Mouse (Mus musculus): ENCODE data around the gene I830077J02Rik. TPM values are rescaled to one million over a fixed set of nuclear protein-coding genes. Genes with fewer than 3 reads are reported as not detected.

Gene I830077J02Rik
- polyA plus RNA-seq, 1 experiment from 2014 or later = 2.9 TPM

- Histone ChIP-seq H3K4me1 (ENCODE audit: control insufficient read depth, low read depth, low read length) (peaks cover 6% of the 10 kb centered on the region), H3K36me3 (ENCODE audit: control insufficient read depth, insufficient read depth) (no peaks in the 10 kb centered on the region), H3K4me3 (ENCODE audit: low read depth, low read length) (no peak overlapping the region), H3K27me3 (ENCODE audit: control insufficient read depth, insufficient read depth, low read depth, low read length) (no peaks in the 10 kb centered on the region), H3K9ac (ENCODE audit: low read depth, low read length) (no peak overlapping the region), H3K27ac (ENCODE audit: low read length) (peak overlapping the region; percentile 3; the same call in 1 of the 2 replicates), H3K9me3 (replicated peaks; ENCODE audit: control insufficient read depth, low read length) (no peaks in the 10 kb centered on the region), H3K4me2 (ENCODE audit: low read depth, low read length) (no peak overlapping the region)
- 27% methylated on average over 3 of the region's 3 CpGs for WGBS (ENCODE audit: insufficient replicate concordance)
- ATAC-seq (ENCODE audit: low read depth) = peak; percentile 41; the same call in 1 of the 2 replicates
Measured at GRCm38 (mm10) chr3:105900716-105901115, 31.7 kb downstream of the I830077J02Rik start.

- H3K4me3 ChIP-seq (ENCODE audit: low read depth, low read length) = no peak overlapping the region
- no peak for ATAC-seq (ENCODE audit: low read depth)
- peaks cover 6% of the 10 kb centered on the region for H3K4me1 ChIP-seq (ENCODE audit: control insufficient read depth, low read depth, low read length)
- H3K9me3 ChIP-seq (replicated peaks; ENCODE audit: control insufficient read depth, low read length) = no peaks in the 10 kb centered on the region
- no peaks in the 10 kb centered on the region for H3K36me3 ChIP-seq (ENCODE audit: control insufficient read depth, insufficient read depth)
- no peaks in the 10 kb centered on the region for H3K27me3 ChIP-seq (ENCODE audit: control insufficient read depth, insufficient read depth, low read depth, low read length)
- no peak overlapping the region for H3K9ac ChIP-seq (ENCODE audit: low read depth, low read length)
- H3K27ac ChIP-seq (ENCODE audit: low read length) = peak overlapping the region; percentile 7; the same call in 1 of the 2 replicates
- 56% methylated on average over 6 of the region's 6 CpGs for WGBS (ENCODE audit: insufficient replicate concordance)
- H3K4me2 ChIP-seq (ENCODE audit: low read depth, low read length) = no peak overlapping the region
Measured at GRCm38 (mm10) chr3:105900266-105900665, 32.2 kb downstream of the I830077J02Rik start.

- H3K27me3 ChIP-seq (ENCODE audit: control insufficient read depth, insufficient read depth, low read depth, low read length) = no peaks in the 10 kb centered on the region
- WGBS (ENCODE audit: insufficient replicate concordance) = 30% methylated on average over 8 of the region's 8 CpGs
- no peak overlapping the region for H3K4me2 ChIP-seq (ENCODE audit: low read depth, low read length)
- no peaks in the 10 kb centered on the region for H3K9me3 ChIP-seq (replicated peaks; ENCODE audit: control insufficient read depth, low read length)
- ATAC-seq (ENCODE audit: low read depth) = peak; percentile 46; the same call in 1 of the 2 replicates
- H3K4me3 ChIP-seq (ENCODE audit: low read depth, low read length) = no peak overlapping the region
- peaks cover 10% of the 10 kb centered on the region for H3K4me1 ChIP-seq (ENCODE audit: control insufficient read depth, low read depth, low read length)
- H3K9ac ChIP-seq (ENCODE audit: low read depth, low read length) = no peak overlapping the region
- no peaks in the 10 kb centered on the region for H3K36me3 ChIP-seq (ENCODE audit: control insufficient read depth, insufficient read depth)
- H3K27ac ChIP-seq (ENCODE audit: low read length) = no peak overlapping the region
Measured at GRCm38 (mm10) chr3:105899394-105900147, 32.9 kb downstream of the I830077J02Rik start.

- no peak for ATAC-seq (ENCODE audit: low read depth)
- H3K36me3 ChIP-seq (ENCODE audit: control insufficient read depth, insufficient read depth) = no peaks in the 10 kb centered on the region
- H3K4me3 ChIP-seq (ENCODE audit: low read depth, low read length) = no peak overlapping the region
- whole genome bisulfite sequencing (ENCODE audit: insufficient replicate concordance) = 74% methylated on average over 11 of the region's 11 CpGs
- H3K27me3 ChIP-seq (ENCODE audit: control insufficient read depth, insufficient read depth, low read depth, low read length) = no peaks in the 10 kb centered on the region; the same call in 1 of the 2 replicates
- peaks cover 11% of the 10 kb centered on the region for H3K4me1 ChIP-seq (ENCODE audit: control insufficient read depth, low read depth, low read length)
- no peak overlapping the region for H3K27ac ChIP-seq (ENCODE audit: low read length)
- H3K9me3 ChIP-seq (replicated peaks; ENCODE audit: control insufficient read depth, low read length) = no peaks in the 10 kb centered on the region
- H3K9ac ChIP-seq (ENCODE audit: low read depth, low read length) = no peak overlapping the region
- H3K4me2 ChIP-seq (ENCODE audit: low read depth, low read length) = no peak overlapping the region
Measured at GRCm38 (mm10) chr3:105898861-105899260, 33.6 kb downstream of the I830077J02Rik start.

GRCm38 (mm10) chr3:105898325-105898724 is 34.1 kb downstream of the I830077J02Rik start:
- ATAC-seq (ENCODE audit: low read depth) = no peak
- Histone ChIP-seq H3K9me3 (replicated peaks; ENCODE audit: control insufficient read depth, low read length) (no peaks in the 10 kb centered on the region), H3K27ac (ENCODE audit: low read length) (no peak overlapping the region), H3K27me3 (ENCODE audit: control insufficient read depth, insufficient read depth, low read depth, low read length) (no peaks in the 10 kb centered on the region; the same call in 1 of the 2 replicates), H3K4me1 (ENCODE audit: control insufficient read depth, low read depth, low read length) (peaks cover 12% of the 10 kb centered on the region), H3K36me3 (ENCODE audit: control insufficient read depth, insufficient read depth) (no peaks in the 10 kb centered on the region), H3K4me3 (ENCODE audit: low read depth, low read length) (no peak overlapping the region), H3K9ac (ENCODE audit: low read depth, low read length) (no peak overlapping the region), H3K4me2 (ENCODE audit: low read depth, low read length) (no peak overlapping the region)
- 24% methylated on average over 2 of the region's 2 CpGs for WGBS (ENCODE audit: insufficient replicate concordance)

GRCm38 (mm10) chr3:105896811-105897210 is 35.7 kb downstream of the I830077J02Rik start:
- no peak overlapping the region for H3K9ac ChIP-seq (ENCODE audit: low read depth, low read length)
- 73% methylated on average over 3 of the region's 3 CpGs for WGBS (ENCODE audit: insufficient replicate concordance)
- H3K4me1 ChIP-seq (ENCODE audit: control insufficient read depth, low read depth, low read length) = peaks cover 23% of the 10 kb centered on the region
- no peak overlapping the region for H3K27ac ChIP-seq (ENCODE audit: low read length)
- no peaks in the 10 kb centered on the region for H3K9me3 ChIP-seq (replicated peaks; ENCODE audit: control insufficient read depth, low read length)
- ATAC-seq (ENCODE audit: low read depth) = no peak
- no peak overlapping the region for H3K4me2 ChIP-seq (ENCODE audit: low read depth, low read length)
- H3K27me3 ChIP-seq (ENCODE audit: control insufficient read depth, insufficient read depth, low read depth, low read length) = no peaks in the 10 kb centered on the region; the same call in 1 of the 2 replicates
- H3K36me3 ChIP-seq (ENCODE audit: control insufficient read depth, insufficient read depth) = no peaks in the 10 kb centered on the region
- H3K4me3 ChIP-seq (ENCODE audit: low read depth, low read length) = no peak overlapping the region

GRCm38 (mm10) chr3:105894601-105895592 is 37.6 kb downstream of the I830077J02Rik start:
- Histone ChIP-seq H3K27me3 (ENCODE audit: control insufficient read depth, insufficient read depth, low read depth, low read length) (no peaks in the 10 kb centered on the region; the same call in 1 of the 2 replicates), H3K9me3 (replicated peaks; ENCODE audit: control insufficient read depth, low read length) (no peaks in the 10 kb centered on the region), H3K4me3 (ENCODE audit: low read depth, low read length) (0 out of 2 replicates have a peak overlapping the region, but pooled peaks have one; percentile 10), H3K36me3 (ENCODE audit: control insufficient read depth, insufficient read depth) (no peaks in the 10 kb centered on the region), H3K9ac (ENCODE audit: low read depth, low read length) (0 out of 2 replicates have a peak overlapping the region, but pooled peaks have one; percentile 2), H3K27ac (ENCODE audit: low read length) (peak overlapping the region; percentile 71), H3K4me1 (ENCODE audit: control insufficient read depth, low read depth, low read length) (peaks cover 23% of the 10 kb centered on the region), H3K4me2 (ENCODE audit: low read depth, low read length) (peak overlapping the region; percentile 42)
- ATAC-seq (ENCODE audit: low read depth) = peak; percentile 67
- 14% methylated on average over 23 of the region's 23 CpGs for WGBS (ENCODE audit: insufficient replicate concordance)

- WGBS (ENCODE audit: insufficient replicate concordance) = 33% methylated on average over 6 of the region's 6 CpGs
- no peak overlapping the region for H3K4me3 ChIP-seq (ENCODE audit: low read depth, low read length)
- no peaks in the 10 kb centered on the region; the same call in 1 of the 2 replicates for H3K27me3 ChIP-seq (ENCODE audit: control insufficient read depth, insufficient read depth, low read depth, low read length)
- H3K27ac ChIP-seq (ENCODE audit: low read length) = peak overlapping the region; percentile 71
- no peaks in the 10 kb centered on the region for H3K36me3 ChIP-seq (ENCODE audit: control insufficient read depth, insufficient read depth)
- no peak overlapping the region for H3K4me2 ChIP-seq (ENCODE audit: low read depth, low read length)
- peaks cover 23% of the 10 kb centered on the region for H3K4me1 ChIP-seq (ENCODE audit: control insufficient read depth, low read depth, low read length)
- H3K9me3 ChIP-seq (replicated peaks; ENCODE audit: control insufficient read depth, low read length) = no peaks in the 10 kb centered on the region
- no peak for ATAC-seq (ENCODE audit: low read depth)
- H3K9ac ChIP-seq (ENCODE audit: low read depth, low read length) = no peak overlapping the region
Measured at GRCm38 (mm10) chr3:105893941-105894391, 38.5 kb downstream of the I830077J02Rik start.

Measured in liver, embryonic 16.5 days (tissue).